Mouse (Mus musculus) liver, embryonic 18 days (tissue): ENCODE data around the gene Smim13. TPM values are rescaled to one million over a fixed set of nuclear protein-coding genes. Genes with fewer than 3 reads are reported as not detected.

Source experiments
- polyA plus RNA-seq: library from polyadenylated mRNA; depleted of rRNA; stranded (reverse); fragments of >200 nt; gene quantifications from 2 replicates; pipeline ENCODE4 v1.2.3, GENCODE M21; 2012; rRNA removed

The Smim13 gene
- polyA plus RNA-seq, result 3.5 and 3.8 TPM in 2 replicates

DNA sequence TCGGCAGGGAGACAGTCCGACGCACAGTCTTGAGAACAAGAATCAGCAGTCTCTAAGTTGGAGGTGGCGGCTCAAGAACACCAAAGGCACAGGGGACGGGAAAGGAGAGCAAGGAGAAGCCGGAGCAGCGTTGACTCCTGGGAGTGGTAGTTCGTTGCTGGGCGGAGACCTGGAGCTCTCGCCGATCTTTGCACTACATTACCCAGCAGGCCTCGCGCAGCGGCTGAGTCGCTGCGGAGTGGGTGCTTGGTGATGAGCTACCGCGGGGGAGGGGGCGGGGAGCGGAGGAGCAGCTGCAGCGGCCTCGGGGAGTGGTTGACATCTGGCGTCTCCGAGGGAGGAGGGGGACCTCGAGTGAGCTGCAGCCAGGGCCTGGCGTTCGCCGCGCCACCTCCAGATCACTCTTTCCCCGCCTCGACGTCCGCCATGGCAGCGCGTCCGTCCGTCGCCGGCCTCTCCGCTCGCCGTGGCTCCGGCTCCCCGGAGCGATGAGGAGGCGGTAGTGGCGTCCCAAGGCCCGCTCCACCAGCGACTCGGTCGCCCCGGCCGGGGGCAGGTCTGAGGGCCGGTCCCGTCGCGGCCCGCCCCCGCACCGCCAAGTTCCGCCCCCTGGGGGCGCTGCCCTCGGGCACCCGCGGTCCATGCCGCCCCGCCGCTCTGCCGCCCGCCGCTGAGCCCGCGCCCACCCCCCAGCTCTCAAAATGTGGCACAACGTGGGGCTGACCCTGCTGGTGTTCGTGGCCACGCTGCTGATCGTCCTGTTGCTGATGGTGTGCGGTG, at the start of gene Smim13:
Gene Smim13, plus strand, starts transcription at position 307 of the 780 bp plus-strand sequence.

GRCm38 (mm10) chr13:41220304-41220834, 29.3 kb upstream of the Smim13 start, which contains the start of gene Elovl2:
TSS of gene Elovl2 (minus strand) at chr13:41220405.

GRCm38 (mm10) chr13:41273927-41274650, 24.4 kb downstream of the Smim13 start, which contains the start of gene Gm17364:
TSS of gene Gm17364 (minus strand) at chr13:41273977.

Other genes starting within 250 kb of the Smim13 start
- gene Pak1ip1, start 248.8 kb upstream of the Smim13 start, polyA plus RNA-seq, result 36.2 and 38.0 TPM in 2 replicates
- 182 and 189 TPM in 2 replicates for gene Tmem14c, start 233.6 kb upstream of the Smim13 start, polyA plus RNA-seq
- gene Mak, start 170.1 kb upstream of the Smim13 start, polyA plus RNA-seq, result 0.05 and 0.06 TPM in 2 replicates
- gene Gcm2, start 138.8 kb upstream of the Smim13 start, polyA plus RNA-seq, result not detected in 2 replicates
- gene Sycp2l, start 135.5 kb upstream of the Smim13 start, polyA plus RNA-seq, result 0.05 and 0.06 TPM in 2 replicates
- gene Elovl2, start 29.4 kb upstream of the Smim13 start, polyA plus RNA-seq, result 87.1 and 147 TPM in 2 replicates
- gene Gm17364, start 24.1 kb downstream of the Smim13 start, polyA plus RNA-seq, result not detected in 2 replicates
- 8.3 and 10.4 TPM in 2 replicates for gene Nedd9, start 237.5 kb downstream of the Smim13 start, polyA plus RNA-seq